Mouse (Mus musculus) cerebellum, adult 9-11 months (tissue): Measurements from ENCODE around the gene Zdhhc17.

Experiments used
- DNase-seq: peaks from one replicate; pipeline ENCODE4 v3.0.0; 2022

The Zdhhc17 gene

DNA sequence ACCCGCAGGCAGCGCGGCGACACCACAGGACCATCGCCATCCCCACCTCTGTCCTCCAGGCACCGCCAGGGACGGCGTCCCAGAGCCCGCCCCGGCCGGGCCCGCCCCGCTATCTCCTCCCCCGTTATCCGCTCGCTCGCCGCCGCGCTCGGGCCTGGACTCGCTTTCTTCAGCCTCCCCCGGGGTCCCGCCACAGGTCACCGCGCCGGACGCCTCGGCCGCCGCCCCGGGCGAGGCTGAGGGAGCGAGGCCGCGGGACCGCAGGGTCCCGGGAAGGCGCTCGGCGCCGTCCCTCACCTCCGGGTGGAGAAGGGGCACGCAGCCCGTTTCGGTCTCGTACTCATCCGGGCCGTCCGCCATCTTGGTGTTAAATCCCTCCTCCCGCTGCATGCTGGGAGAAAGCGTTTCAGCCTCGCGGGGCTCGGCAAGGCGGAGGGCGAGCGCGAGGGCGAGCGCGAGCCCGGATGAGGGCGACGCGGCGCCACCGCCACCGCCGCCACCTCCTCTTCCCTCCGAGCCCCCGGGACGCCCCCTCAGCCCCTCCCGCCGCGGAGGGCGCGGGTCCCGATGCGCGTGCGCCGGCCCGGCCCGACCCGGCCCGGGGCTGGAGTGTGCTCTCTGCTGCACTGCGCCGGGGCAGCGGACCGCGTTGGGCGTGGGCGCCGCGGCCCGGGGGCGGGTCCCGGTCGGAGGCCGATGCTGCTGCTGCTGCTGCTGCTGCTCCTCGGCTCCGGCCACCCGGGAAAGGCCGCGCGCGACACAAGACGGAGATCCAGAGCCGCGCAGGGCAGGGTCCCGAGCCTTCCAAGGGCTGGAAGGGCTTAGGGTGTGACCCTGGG is at the start of gene Zdhhc17:
Gene Zdhhc17 (minus strand): TSS at position 500 of the 839 bp plus-strand sequence.
- DNase-seq = peak; percentile 91

DNA sequence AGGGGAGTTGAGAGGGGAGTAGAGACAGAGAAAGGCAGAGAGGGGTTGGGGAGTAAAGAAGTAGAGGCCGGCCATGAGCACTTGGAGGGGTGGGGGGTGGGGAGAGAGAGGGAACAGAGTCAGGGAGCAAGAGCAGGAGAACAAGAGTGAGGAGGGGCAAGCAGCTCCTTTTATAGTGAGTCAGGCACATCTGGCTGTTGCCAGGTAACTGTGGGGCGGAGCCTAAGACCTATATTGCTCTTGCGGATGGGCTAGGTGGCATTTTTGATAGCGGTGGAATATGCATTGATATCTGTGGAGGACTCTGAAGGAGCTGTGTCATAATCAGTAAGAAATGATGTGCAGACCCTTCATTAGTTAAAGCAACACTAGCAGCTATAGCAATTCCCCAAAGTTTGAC is 45.8 kb upstream of the Zdhhc17 start:
- DNase-seq = no peak

DNA sequence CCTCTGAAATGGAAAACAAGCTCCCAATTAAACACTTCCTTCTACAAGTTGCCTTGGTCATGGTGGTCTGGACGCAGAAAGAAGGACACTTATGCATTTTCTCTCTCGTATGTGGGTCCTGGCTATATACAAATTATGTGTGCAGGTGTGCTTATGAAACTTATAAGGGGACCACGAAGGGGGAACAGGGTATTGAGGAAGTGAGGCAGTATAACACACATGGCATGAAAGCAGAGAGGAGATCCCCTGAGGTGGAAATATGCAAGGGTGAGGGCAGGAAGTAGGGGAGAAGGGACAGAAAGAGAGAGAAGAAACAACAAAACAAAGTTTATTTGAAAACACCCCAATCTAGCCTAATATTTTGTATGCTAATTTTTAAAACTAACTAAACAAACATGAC is 41.7 kb upstream of the Zdhhc17 start:
- no peak for DNase-seq

DNA sequence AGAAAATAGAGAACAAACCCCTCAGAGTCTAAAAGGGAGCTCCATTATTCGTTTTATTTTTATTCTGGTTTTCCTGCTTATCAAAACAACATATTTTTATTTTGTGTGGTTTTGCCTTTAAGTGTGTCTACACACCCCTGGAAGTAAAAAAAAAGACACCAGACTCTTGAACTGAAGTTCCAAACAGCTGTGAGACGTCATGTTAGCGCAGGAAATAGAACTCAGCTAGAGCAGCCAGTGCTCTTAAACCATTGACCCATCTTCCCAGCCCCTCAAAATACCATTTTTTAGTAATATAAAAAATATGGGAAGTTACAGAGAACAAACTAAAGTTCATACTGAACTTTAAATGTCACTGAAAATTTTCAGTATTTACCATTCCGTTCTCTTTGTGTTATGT is 40.6 kb upstream of the Zdhhc17 start:
- DNase-seq = no peak

DNA sequence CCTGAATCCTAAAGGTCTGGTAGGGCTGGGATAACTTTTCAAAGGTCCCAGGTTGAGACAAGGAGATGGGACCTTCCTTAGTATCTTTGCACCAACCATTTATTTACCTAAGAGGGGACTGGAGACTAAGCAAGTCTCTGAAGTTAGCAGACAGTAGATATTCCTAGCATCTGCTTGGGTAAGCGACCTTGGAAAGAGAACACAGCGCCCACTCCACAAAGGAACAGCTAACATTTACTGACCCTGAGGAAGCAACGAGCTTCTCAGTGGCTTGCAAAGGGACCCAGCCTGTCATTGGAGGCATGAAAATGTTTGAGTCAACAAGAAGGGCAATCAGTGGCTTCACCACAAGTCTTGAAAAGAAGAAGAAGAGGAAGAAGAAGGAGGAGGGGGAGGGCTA is 40.1 kb upstream of the Zdhhc17 start:
- no peak for DNase-seq

DNA sequence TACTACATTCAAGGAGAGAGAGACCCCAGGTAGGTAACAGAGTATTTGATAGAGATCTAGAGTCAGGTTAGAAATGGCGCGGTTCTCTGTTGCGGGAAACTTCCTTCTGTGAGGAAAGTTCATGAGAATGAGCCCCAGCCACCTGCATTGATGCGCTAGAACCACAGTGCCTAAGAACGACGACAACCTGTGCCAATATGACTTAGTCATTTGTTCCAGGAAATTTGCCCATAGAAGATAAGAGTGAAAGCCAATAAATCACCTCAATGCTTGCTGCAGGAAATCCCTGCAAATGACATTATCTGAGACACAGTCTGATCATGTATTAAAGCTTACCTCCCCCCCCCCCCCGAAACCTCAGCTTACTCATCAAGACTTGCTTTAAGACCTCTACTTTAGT is 38.0 kb upstream of the Zdhhc17 start:
- DNase-seq = no peak

DNA sequence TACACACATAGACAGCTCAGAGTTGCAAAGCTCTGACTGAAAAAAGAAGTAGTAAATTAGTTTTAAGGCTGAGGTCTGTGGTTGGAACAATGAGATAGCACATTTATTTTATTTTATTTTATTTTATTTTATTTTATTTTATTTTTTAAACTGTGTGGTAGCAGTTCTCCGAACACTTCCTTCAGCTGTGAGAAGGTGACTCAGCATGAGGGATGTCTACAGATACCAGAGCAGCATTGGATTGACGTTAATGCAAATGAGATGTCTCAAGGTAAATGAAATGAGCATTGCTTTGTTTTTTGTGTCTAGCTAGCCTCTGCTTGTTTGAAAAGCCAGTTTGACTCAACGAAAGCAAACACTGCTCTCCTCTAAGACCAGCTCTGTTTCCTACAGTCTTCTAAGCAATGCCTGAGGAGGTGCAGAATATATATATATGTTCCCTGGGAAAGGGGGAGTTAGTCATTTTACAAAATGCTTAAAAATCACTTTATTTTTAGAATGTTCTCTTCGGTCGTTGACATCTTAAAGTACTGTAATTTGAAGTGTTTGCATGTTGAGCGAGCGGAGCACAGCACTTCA is 30.2 kb upstream of the Zdhhc17 start:
- no peak for DNase-seq

DNA sequence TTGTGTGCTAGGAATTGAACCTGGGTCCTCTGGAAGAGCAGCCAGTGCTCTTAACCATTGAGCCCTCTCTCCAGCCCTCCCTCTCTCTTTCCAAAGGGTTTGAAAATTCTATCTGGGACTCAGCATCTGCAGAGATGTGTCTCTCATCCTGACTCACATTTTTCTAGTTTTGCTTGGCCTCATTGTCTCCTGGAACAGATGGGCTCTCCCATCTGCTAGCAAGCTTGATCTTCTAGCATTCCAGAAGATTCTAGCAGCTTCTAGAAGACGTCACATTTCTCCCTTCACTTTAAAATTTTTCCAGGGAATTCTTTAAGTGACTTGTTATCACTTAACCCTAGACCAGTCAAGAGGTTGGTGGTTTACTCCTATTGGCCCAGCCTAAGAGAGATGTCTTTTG is 26.9 kb upstream of the Zdhhc17 start:
- no peak for DNase-seq

DNA sequence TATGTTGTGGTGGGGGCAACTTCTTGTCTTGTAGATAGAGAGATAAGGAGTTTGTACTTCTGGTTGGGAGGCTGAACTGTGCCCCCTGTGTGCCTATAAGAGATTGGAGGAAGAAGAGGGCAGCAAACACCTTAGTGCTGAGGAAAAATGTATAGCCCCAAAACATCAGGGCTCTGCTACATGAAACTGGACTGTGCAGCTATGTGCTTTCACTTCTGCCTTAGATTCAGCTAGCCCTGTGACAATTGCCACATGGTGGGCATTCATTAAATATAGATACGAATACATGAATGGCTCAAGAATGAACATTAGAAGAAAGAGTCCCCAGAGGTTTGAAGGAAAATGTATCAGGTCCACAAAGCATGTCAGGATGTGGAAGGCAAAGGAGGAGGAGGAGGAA is 25.2 kb upstream of the Zdhhc17 start:
- DNase-seq = no peak

DNA sequence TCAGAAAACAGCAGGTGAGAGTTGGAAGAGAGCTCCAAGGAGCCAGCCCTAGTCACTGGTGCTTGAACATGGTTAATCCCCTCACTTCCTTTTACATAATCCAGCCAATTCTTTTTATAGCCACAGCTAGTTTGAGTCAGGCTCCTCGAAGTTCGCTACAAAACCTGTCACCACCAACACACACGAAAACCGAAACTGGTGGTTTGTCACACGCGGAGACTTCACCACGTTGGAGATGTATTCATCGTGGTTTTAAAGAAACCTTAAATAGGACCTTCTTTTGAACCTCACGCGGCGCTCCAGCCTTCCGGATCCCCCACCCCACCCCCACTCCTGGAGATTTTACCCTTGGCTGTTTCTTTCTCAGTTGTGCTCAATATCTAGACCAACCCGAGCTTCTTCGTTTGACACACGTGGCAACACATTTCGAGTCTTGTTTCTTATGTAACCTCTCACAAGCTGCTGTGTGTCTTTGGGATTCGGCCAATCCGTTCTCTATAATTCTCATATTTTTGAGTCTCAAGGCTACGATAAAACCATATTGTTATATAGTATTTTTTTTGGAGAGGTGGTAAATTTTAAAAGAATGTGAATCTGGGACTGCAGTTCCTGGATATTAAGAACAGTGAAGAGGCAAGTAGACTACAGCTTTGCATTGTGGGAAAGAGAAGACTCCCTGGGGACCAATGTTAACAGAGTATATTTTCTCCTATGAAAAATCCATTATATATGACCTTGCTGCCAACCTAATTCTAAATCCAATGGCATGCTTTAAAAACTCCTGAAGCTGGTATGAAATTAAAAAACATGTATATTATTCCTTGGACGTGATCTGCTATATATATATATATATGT is 21.8 kb upstream of the Zdhhc17 start:
- DNase-seq = peak; percentile 54

DNA sequence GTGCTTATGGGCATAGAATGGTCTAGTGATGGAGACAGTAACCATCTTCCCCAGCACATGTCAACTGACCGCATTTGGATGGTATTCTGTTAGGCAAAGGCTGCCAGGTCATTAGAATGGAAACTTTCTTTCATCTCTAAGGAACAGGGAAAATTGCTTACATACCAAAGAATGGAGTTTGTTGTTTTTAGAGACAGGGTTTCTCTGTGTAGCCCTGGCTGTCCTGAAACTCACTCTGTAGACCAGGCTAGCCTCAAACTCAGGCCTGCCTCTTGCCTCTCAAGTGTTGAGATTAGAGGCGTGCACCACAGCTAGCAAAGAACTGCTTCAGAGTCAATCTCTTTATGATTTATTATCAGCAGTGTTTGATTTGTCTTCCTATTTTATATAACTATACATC is 20.9 kb upstream of the Zdhhc17 start:
- DNase-seq = no peak

DNA sequence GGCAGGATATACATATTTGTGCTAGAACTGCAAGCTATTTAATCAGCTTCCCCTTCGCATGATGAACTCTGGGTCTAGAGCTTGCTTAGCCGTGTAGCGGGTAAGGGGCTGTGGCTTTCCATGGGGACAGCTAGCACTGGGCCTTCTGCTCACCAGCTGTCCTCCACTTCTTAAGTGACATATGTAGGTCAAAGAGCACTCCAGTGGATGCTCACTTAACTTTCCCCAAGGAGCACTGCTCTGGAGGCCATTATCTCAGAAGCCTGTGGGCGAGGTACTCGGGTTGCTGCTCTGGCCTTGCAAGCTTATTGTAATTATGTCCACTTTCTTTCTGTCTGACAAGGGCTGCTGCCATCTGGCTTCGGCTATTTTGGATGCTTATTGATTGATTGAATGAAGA is 16.2 kb upstream of the Zdhhc17 start:
- no peak for DNase-seq

DNA sequence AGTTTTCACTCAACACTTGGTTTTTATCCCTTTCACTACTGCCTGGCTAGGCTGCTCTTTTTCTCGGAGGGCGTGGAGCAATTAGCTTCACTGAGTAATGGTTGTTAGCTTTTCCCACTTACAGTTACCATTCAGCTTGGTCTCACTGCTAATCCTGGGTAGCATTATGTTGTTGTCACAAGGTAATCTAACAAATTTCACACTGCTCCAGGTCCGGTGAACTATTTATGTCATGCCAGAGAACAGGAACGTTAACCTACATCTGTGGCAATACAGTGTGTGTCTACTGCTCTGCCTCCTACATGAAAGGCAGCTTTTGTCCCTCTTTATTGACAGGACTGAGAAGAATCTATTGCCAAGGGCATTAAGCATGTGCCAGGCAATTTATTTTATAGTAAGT is 14.8 kb upstream of the Zdhhc17 start:
- DNase-seq = no peak

DNA sequence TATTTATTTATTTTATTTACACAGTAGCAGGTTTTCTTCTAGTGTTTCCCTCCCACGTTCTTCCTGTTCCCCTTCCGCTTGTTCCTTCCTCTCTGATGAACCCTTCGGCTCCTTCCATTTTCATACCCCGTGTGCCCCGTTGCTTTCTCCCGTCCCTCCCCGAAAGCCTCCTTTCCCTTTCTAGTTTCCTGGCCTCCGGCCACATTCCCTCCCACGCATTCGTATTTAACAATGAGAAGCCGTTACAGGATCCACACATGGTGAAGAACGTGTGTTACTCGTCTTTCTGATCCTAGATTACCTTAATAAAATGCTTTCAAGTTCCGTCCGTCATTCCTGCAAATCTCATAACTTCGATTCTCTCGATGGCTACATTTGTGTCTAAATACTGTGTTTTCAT is 4.5 kb upstream of the Zdhhc17 start:
- no peak for DNase-seq

DNA sequence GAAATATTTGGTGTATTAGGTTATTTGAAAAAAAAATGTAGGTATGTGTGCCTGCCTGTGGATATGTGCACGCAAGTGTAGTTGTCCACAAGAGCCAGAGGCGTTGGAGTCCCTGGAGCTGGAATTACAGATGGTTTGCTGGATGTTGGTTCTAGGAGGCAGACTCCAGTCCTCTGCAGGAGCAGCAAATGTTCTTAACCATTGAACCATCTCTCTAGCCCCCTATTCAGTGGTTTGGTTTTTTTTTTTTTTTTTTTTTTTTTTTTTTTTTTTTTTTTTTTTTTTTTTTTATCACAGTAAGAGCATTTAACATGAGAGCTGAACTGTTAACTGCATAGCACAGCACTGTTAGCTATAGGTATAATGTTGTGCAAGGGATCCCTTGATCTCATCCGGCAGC is 3.3 kb upstream of the Zdhhc17 start:
- no peak for DNase-seq

DNA sequence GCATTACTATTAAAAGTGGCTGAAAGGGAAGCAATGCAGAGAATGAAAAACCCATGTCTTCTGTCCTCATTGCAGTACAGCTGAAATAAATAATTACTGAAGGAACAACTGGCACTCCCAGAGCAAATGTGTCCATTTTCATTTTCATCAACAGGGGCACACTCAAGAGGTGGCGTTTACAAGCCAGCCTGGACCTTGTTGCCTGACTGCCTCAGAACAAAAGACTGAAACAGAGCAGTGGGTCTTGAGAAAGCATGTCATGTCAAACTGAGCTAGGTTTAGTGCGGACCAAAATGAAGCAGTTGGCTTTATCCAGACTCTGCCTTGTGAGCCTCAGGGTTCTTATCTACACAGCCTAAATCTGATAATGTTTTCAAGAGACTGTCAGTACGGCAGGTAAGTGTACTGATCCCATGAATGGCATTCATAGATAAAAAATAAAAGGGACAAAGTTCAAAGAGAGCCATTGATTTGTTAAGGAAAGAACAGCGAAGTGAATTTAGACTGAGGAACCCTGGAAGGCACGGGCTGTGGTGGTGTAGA is 2.6 kb upstream of the Zdhhc17 start:
- no peak for DNase-seq

DNA sequence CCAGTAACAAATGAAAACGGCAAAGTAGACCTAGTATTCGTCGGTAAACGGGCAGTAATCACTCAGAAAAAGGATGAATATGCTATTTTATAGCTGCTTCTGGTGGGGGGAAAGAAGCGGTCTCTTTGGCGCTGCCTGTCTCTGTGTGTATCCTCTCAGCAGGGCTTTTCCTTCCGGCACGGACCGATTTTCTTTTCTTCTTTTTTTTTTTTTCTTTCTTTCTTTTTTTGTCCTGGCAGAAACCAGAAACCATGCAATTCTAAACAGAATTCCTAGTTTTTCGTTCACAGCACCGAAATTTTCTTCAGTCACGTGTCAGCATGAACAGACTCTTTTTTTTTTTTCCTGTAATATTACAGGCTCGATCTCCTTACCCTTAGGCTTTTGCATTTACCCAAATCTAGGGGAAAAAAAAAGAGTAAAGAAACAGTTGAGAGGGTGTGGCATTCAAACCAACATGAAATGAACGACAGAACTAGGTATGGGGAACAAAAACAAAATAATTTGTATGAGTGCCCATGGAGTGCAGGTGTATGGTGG is 1.4 kb upstream of the Zdhhc17 start:
- no peak for DNase-seq

DNA sequence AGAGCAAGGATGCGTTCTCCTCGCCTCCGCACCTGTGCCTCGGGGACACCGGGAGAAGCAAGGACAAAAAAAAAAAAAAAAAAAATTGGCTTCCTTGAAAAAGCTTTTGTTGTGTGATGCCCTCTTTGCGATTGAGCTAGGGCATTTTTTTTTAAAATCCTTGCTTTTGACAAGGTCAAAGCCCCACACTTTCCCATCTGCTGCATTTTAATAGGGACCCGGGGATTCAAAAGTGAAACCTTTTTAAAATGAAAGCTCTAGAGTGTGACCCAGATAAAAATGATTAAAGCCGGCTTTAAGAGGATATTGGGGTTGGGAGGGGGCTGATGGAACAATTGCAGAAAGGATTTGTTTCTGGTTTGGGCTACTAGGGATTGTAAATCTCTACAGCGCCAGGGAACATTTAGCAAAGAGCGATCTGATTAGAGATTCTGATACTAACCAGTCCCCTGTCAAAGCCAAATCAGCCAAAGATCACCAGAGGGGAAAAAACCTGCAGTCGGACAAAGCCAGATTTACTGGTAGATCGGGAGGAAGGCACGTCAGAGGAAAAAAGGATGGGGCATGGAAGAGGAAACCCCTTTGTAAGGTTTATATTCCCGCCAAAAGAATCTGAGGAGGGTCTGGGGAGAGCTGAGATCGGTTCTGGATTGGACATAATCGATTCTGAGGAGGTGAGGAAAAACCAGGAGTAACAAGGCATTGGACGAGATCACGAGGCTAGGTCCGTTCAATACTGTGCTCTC is 713 bp upstream of the Zdhhc17 start:
- peak; percentile 62 for DNase-seq

DNA sequence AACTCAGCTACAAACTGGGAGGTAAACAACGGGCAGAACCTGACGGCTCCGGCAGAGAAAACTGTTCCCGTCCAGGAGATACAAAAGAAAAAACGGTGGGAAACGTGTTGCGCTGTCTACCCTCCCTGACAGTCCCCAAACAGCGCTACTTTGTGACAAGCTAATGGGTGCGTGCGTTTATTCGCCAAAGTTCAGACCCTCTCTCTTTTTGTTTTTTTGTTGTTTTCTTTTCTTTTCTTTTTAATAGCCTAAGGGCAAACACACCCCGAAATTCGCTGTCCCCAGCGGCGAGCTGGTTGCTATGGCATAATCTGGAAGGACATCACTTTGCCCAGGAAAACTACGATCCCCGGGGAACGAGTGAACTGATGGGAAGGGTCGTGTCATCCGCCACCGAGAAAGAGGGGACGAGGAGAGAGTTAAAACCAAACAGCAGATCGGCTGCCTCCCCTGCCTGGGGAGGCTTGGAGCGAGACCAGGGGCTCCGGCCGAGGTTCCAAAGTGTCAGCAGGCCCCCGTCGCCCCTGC is 763 bp downstream of the Zdhhc17 start:
- no peak for DNase-seq

DNA sequence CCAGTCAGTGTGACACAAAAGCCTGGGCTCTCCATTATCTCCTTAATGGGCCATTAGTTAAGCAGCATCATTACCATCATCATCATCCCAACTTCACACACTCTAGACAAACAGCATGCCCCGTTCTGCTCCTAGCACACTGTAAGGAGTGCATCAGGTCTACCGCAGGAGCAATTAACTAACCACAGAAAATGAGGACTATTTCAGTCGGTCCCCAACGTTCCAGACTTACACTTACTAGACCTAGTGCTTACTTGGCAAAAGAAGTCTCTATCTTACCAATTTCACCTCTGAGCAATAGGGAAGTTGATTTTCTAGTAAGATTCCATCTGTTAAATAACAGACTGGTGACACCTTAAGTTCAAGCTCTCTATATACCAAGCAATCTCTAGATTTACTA is 2.3 kb downstream of the Zdhhc17 start:
- no peak for DNase-seq

DNA sequence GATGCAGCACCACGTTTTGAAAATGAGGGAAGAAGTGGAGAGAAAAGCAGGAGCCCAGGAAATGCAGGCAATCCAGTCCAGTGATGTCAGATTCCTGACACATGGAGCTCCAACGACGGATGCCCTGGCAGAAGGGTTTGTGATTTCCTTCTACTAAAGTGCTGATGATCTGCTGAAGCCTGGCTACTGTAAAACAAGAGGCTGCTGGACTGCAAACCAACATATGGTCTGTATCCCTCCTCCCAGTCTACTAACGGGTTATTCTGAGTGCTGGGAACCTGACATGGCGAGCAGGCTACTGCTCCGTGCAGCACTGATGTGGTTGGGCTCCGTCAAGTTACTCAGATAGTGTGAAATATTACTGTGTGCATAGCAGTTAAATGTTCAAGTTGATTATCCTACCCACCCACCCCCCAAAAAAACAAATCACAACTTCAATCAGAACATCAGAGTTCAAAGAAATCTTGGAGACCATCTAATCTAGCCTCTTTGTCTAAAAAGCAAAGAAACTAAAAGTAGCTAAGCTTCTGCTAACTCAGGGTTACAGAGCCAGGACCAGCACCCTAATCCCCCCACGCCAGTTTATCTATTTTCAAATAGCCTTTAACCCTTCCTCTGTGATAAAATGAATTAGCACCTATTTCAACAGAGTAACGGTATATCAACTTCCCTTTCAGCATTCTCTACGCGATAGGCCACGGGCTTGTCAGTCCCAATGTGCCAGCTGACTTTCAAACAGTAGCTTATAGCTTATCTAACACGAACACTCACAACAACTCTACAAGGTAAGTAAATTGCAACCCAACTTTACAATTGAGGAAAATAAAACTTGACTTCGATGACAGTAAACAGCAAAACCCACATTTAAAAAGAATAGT is 4.1 kb downstream of the Zdhhc17 start:
- peak; percentile 45 for DNase-seq
